Mouse (Mus musculus): ENCODE results near the gene Hoxa3. TPM values are rescaled to one million over a fixed set of nuclear protein-coding genes. Genes with fewer than 3 reads are reported as not detected.

Hoxa3 gene
- total RNA-seq, 2 experiments from 2014 or later = 1.4 TPM; not detected in 1

- no peak for ATAC-seq (replicated peaks; ENCODE audit: low FRiP score, low TSS enrichment, poor library complexity, severe bottlenecking)
Measured at GRCm38 (mm10) chr6:52221993-52222685, 9.0 kb upstream of the Hoxa3 start.

GRCm38 (mm10) chr6:52221337-52221992 is 8.3 kb upstream of the Hoxa3 start, which contains the start of gene Hoxa7:
TSS of gene Hoxa7 (minus strand) at chr6:52221854.
- peak; percentile 39 for ATAC-seq (replicated peaks; ENCODE audit: low FRiP score, low TSS enrichment, poor library complexity, severe bottlenecking)

GRCm38 (mm10) chr6:52220865-52221310 is 7.8 kb upstream of the Hoxa3 start:
- no peak for ATAC-seq (replicated peaks; ENCODE audit: low FRiP score, low TSS enrichment, poor library complexity, severe bottlenecking)

GRCm38 (mm10) chr6:52220003-52220864 is 7.1 kb upstream of the Hoxa3 start:
- ATAC-seq (replicated peaks; ENCODE audit: low FRiP score, low TSS enrichment, poor library complexity, severe bottlenecking) = no peak

GRCm38 (mm10) chr6:52219234-52219942 is 6.3 kb upstream of the Hoxa3 start:
- ATAC-seq (replicated peaks; ENCODE audit: low FRiP score, low TSS enrichment, poor library complexity, severe bottlenecking) = no peak

DNA sequence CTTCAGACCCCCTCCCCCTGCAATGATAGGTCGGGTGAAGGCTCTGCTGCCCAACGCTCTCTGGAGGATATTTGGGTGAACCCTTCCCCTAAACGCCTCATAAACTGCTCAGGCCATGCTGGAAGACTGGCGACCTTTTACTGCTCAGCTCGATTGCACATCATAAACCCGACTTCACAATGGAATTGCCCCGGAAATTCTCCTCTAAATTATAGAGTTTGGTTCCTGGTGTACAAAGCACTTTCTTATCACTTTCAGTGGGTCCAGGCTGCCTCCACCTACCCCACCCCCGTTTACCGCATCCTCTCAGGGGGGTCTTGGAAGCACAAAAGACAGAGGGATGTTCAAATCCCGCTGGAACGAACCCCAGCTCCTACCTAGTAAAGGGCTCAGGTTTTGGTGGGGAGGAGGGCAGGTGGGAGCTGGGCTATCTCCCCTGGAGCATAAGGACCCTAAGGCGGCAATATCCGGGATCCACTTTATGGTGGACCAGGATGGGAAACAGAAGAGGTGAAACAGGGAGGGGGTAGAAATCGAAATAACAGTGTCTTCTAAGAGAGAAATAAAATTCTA is 5.6 kb upstream of the Hoxa3 start:
- ATAC-seq (replicated peaks; ENCODE audit: low FRiP score, low TSS enrichment, poor library complexity, severe bottlenecking) = no peak

GRCm38 (mm10) chr6:52217895-52218642 is 4.9 kb upstream of the Hoxa3 start:
- ATAC-seq (replicated peaks; ENCODE audit: low FRiP score, low TSS enrichment, poor library complexity, severe bottlenecking) = no peak

GRCm38 (mm10) chr6:52217459-52217768 is 4.3 kb upstream of the Hoxa3 start:
- no peak for ATAC-seq (replicated peaks; ENCODE audit: low FRiP score, low TSS enrichment, poor library complexity, severe bottlenecking)

DNA sequence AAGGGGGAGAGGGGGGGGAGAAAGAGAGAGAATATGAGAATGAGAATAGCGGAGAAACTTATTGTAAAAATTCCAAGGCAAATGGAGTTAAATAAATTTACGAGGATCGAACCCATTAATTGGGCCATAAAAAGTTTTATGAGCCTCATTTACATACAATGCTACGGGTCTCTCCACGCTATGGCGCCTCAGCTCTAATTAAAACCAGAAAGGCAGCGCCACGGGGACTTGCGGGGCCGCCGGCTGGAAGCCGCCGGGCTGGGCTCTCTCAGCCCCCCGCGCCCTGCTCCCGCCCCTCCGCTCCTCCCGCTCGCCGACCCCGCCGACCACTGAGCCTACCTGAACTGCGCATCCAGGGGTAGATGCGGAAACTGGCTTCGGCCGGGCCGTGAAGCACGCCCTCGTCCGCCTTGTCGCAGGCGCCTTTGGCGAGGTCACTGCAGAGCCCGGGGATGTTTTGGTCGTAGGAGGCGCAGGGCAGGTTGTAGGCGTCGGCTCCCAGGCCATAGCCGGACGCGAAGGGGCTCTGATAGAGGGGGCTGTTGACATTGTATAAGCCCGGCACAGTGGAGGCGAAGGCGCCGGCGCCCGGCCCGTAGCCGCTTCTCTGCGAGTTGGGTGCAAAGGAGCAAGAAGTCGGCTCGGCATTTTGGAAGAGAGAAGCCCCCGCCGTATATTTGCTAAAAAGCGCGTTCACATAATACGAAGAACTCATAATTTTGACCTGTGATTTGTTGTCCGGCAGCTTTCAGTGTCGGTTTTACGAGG is 3.7 kb upstream of the Hoxa3 start:
- ATAC-seq (replicated peaks; ENCODE audit: low FRiP score, low TSS enrichment, poor library complexity, severe bottlenecking) = no peak

- ATAC-seq (replicated peaks; ENCODE audit: low FRiP score, low TSS enrichment, poor library complexity, severe bottlenecking) = no peak
Measured at GRCm38 (mm10) chr6:52215771-52216535, 2.8 kb upstream of the Hoxa3 start.

DNA sequence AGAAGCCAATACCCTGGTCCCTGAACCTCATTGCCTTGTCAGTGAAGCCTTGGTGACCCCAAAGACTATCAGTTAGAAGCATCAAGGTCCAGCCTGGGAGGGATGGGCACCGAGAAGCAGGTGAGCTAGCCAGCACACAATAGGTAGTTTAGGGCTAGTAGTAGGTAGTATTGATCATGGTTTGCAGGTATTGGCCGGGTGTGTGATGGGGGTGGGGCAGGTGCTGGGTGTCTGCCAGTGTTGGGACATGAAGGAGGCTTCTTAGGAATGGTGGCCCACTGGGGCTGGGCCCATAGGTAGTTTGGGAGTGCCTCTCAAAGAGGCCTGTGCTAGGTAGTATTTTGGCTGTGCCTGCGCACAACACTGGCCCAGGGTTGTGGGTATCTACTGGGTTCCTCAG is 1.9 kb upstream of the Hoxa3 start:
- ATAC-seq (replicated peaks; ENCODE audit: low FRiP score, low TSS enrichment, poor library complexity, severe bottlenecking) = no peak

DNA sequence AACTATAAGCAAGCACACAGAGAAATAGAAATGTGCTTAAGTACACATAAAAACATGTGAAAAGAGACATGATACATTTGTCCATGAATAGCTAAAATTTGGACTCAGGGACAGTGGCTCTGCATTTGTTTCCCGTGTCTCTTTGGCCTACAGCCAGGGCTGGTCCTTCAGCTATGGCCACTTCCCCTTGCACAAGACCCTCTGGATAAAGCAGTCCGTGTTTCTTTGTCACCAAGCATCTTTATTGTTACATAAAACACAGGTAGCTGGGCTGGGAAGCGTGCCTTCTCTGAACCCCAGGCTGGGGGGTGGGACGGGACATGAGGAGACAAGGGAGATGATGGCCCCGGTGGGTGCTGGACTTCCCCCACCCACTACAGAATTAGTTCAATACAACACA is 1.1 kb upstream of the Hoxa3 start:
- ATAC-seq (replicated peaks; ENCODE audit: low FRiP score, low TSS enrichment, poor library complexity, severe bottlenecking) = no peak

DNA sequence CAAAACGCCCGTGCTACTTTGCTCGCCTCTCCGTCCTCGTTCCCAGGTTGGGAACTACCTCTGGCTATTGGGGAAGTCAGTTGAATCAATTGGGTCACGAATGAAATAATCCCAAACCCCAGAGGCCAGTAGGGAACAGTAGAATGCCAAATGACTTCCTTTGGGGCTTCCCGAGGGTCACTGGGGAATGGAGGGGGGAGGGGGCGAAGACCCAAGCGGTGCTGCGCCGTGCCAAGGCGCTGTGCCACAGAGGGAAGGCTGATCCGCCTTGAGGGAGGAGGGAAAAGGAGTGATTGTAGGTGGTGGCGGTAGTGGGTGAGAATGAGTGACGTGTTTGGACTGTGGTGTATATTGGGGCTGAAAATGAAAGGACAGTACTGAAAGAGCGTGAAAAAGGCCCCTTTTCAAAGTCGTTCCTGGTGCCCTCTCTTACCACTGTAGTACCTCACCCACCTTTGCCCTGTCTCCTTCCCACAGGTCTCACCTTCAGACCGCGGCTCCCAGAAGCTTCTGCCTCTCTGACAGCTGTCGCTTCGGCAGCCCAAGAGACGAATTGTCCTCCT is 499 bp downstream of the Hoxa3 start:
- ATAC-seq (replicated peaks; ENCODE audit: low FRiP score, low TSS enrichment, poor library complexity, severe bottlenecking) = no peak

GRCm38 (mm10) chr6:52211961-52212360 is 1.2 kb downstream of the Hoxa3 start:
- ATAC-seq (replicated peaks; ENCODE audit: low FRiP score, low TSS enrichment, poor library complexity, severe bottlenecking) = peak; percentile 16; the same call in 1 of the 2 replicates

GRCm38 (mm10) chr6:52211170-52211935 is 1.8 kb downstream of the Hoxa3 start:
- peak; percentile 86 for ATAC-seq (replicated peaks; ENCODE audit: low FRiP score, low TSS enrichment, poor library complexity, severe bottlenecking)

- ATAC-seq (replicated peaks; ENCODE audit: low FRiP score, low TSS enrichment, poor library complexity, severe bottlenecking) = no peak
Measured at GRCm38 (mm10) chr6:52209685-52210046, 3.5 kb downstream of the Hoxa3 start.
